Mouse (Mus musculus): ENCODE measurements around the gene Foxp4. TPM values are rescaled to one million over a fixed set of nuclear protein-coding genes. Genes with fewer than 3 reads are reported as not detected.
"Not testable (repeated sequence)": the region's sequence is repeated elsewhere in the genome, so short reads cannot be mapped to it uniquely, and the experiment has no call there.

Gene Foxp4
- polyA plus RNA-seq, 2 experiments, result 38.6 to 104 TPM

DNA sequence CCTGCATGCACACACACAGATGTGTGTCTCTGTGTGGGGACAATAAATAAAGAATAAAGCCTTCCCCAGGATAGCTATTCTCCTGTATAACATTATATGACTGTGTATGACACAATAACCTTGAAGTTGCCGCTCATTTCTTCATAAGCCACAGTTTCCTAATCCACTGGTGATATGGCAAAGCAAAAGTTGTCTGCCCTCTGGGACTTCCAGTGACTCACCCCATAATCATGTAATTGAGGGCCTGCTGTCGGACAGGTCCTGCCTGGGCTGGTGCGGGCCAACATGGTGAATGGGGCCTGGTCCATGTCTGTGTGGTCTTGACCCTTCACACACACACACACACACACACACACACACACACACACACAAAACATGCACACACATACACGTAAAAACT, 70.7 kb downstream of the Foxp4 start:
- no peak overlapping the region for H3K4me3 ChIP-seq (replicated peaks; ENCODE audit: low read length)
- no peaks in the 10 kb centered on the region for H3K27me3 ChIP-seq (ENCODE audit: control insufficient read depth, insufficient read depth, low read length)
- H3K4me2 ChIP-seq (replicated peaks; ENCODE audit: low read depth, low read length, severe bottlenecking), result no peak overlapping the region
- no peak overlapping the region for H3K9ac ChIP-seq (ENCODE audit: low read depth, low read length, severe bottlenecking)
- DNase-seq (ENCODE audit: low spot score), result no peak
- TF ChIP-seq POLR2A (IDR thresholded peaks at IDR 0.05; ENCODE audit: borderline replicate concordance, extremely low read depth, insufficient read depth, insufficient read length), result no peak
- H3K9me3 ChIP-seq (ENCODE audit: control insufficient read depth, low read length), result 0 out of 2 replicates have a peak, but pooled peaks cover 3% of the 10 kb centered on the region
- ATAC-seq (ENCODE audit: low FRiP score, low read depth), result no peak
- no peaks in the 10 kb centered on the region for H3K36me3 ChIP-seq (ENCODE audit: control insufficient read depth, insufficient read depth, low read length)
- peaks cover 6% of the 10 kb centered on the region for H3K4me1 ChIP-seq (ENCODE audit: control insufficient read depth, insufficient read depth, low read length)
- 85% methylated on average over 4 of the region's 4 CpGs for WGBS
- no peak overlapping the region for H3K27ac ChIP-seq (replicated peaks; ENCODE audit: low read depth, low read length)

DNA sequence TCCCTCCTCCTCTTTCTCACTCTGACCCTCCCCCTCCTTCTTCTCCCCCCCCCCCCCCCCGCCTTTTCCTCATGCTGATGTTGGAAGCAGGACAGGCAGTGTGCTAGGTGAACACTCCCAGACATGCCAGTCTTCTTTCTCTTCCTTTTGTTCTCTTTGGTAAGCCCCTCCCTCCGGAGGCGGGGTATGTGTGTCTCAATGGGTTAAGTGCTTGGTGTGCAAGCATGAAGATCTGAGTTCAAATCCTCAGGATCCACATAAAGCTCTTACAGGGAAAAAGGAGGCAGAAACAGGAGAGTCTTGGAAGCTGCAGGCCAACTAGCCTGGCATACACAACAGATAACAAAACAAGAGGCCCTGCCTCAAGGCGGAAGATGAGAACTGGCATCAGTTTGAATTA, 71.1 kb downstream of the Foxp4 start:
- no peak overlapping the region for H3K4me3 ChIP-seq (replicated peaks; ENCODE audit: low read length)
- no peaks in the 10 kb centered on the region for H3K36me3 ChIP-seq (ENCODE audit: control insufficient read depth, insufficient read depth, low read length)
- WGBS, result 96% methylated on average over 3 of the region's 4 CpGs
- H3K4me2 ChIP-seq (replicated peaks; ENCODE audit: low read depth, low read length, severe bottlenecking), result no peak overlapping the region
- no peaks in the 10 kb centered on the region for H3K27me3 ChIP-seq (ENCODE audit: control insufficient read depth, insufficient read depth, low read length)
- H3K27ac ChIP-seq (replicated peaks; ENCODE audit: low read depth, low read length), result no peak overlapping the region
- H3K9me3 ChIP-seq (ENCODE audit: control insufficient read depth, low read length), result 0 out of 2 replicates have a peak, but pooled peaks cover 3% of the 10 kb centered on the region
- TF ChIP-seq POLR2A (IDR thresholded peaks at IDR 0.05; ENCODE audit: borderline replicate concordance, extremely low read depth, insufficient read depth, insufficient read length), result no peak
- H3K4me1 ChIP-seq (ENCODE audit: control insufficient read depth, insufficient read depth, low read length), result peaks cover 6% of the 10 kb centered on the region
- H3K9ac ChIP-seq (ENCODE audit: low read depth, low read length, severe bottlenecking), result no peak overlapping the region
- ATAC-seq (ENCODE audit: low FRiP score, low read depth) (no peak), DNase-seq (ENCODE audit: low spot score) (no peak)

DNA sequence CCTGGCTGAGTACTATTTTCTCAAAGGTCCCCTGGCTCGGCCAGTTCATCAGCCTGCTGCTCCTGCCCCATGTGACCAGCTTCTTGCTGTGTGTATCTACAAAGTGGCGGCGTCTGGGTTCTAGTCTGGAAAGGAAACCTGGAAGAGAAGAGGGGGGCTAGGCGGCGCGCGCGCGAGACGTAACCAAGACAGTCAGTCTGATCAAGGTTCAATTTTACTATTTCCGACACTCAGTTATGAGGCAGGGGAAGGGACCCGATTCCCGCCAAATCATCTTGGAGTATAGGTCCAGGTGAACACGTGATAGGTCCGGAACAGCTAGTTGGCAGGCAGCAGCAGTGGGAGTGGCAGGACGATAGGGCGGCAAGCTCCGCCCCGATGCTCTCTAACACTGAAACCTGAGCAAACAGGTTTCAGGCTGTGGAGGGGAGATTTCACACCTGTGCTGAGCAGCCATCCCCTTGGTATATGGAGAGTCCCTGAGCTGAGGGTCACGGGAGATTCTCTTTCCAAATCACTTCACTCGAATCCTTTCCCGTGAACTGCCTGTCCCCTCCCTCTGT, 72.6 kb downstream of the Foxp4 start:
- not testable (repeated sequence) for DNase-seq (ENCODE audit: low spot score); H3K27ac ChIP-seq (replicated peaks; ENCODE audit: low read depth, low read length); H3K9me3 ChIP-seq (ENCODE audit: control insufficient read depth, low read length); H3K4me1 ChIP-seq (ENCODE audit: control insufficient read depth, insufficient read depth, low read length); H3K27me3 ChIP-seq (ENCODE audit: control insufficient read depth, insufficient read depth, low read length); H3K36me3 ChIP-seq (ENCODE audit: control insufficient read depth, insufficient read depth, low read length)
- Histone ChIP-seq H3K4me2 (replicated peaks; ENCODE audit: low read depth, low read length, severe bottlenecking) (peak overlapping the region; percentile 46), H3K9ac (ENCODE audit: low read depth, low read length, severe bottlenecking) (peak overlapping the region; percentile 31; the same call in 1 of the 2 replicates), H3K4me3 (replicated peaks; ENCODE audit: low read length) (peak overlapping the region; percentile 21)
- ATAC-seq (ENCODE audit: low FRiP score, low read depth), result peak; percentile 53
- 7% methylated on average over 20 of the region's 22 CpGs for WGBS

- ATAC-seq (ENCODE audit: low FRiP score, low read depth) (no peak), DNase-seq (ENCODE audit: low spot score) (no peak)
- WGBS, result 69% methylated on average over 7 of the region's 7 CpGs
- peaks cover 6% of the 10 kb centered on the region for H3K4me1 ChIP-seq (ENCODE audit: control insufficient read depth, insufficient read depth, low read length)
- no peak overlapping the region for H3K4me2 ChIP-seq (replicated peaks; ENCODE audit: low read depth, low read length, severe bottlenecking)
- no peak overlapping the region for H3K4me3 ChIP-seq (replicated peaks; ENCODE audit: low read length)
- H3K9me3 ChIP-seq (ENCODE audit: control insufficient read depth, low read length), result 0 out of 2 replicates have a peak, but pooled peaks cover 3% of the 10 kb centered on the region
- H3K27me3 ChIP-seq (ENCODE audit: control insufficient read depth, insufficient read depth, low read length), result no peaks in the 10 kb centered on the region
- no peaks in the 10 kb centered on the region for H3K36me3 ChIP-seq (ENCODE audit: control insufficient read depth, insufficient read depth, low read length)
- no peak overlapping the region for H3K27ac ChIP-seq (replicated peaks; ENCODE audit: low read depth, low read length)
- no peak for TF ChIP-seq POLR2A (IDR thresholded peaks at IDR 0.05; ENCODE audit: borderline replicate concordance, extremely low read depth, insufficient read depth, insufficient read length)
- H3K9ac ChIP-seq (ENCODE audit: low read depth, low read length, severe bottlenecking), result no peak overlapping the region
These were observed 73.7 kb downstream of the Foxp4 start for GRCm38 (mm10) chr17:47850639-47851314.

- WGBS, result 87% methylated on average over 3 of the region's 3 CpGs
- H3K4me3 ChIP-seq (replicated peaks; ENCODE audit: low read length), result no peak overlapping the region
- H3K9ac ChIP-seq (ENCODE audit: low read depth, low read length, severe bottlenecking), result no peak overlapping the region
- H3K4me1 ChIP-seq (ENCODE audit: control insufficient read depth, insufficient read depth, low read length), result peaks cover 6% of the 10 kb centered on the region
- no peak for ATAC-seq (ENCODE audit: low FRiP score, low read depth)
- no peaks in the 10 kb centered on the region for H3K36me3 ChIP-seq (ENCODE audit: control insufficient read depth, insufficient read depth, low read length)
- no peak for DNase-seq (ENCODE audit: low spot score)
- no peak overlapping the region for H3K27ac ChIP-seq (replicated peaks; ENCODE audit: low read depth, low read length)
- H3K27me3 ChIP-seq (ENCODE audit: control insufficient read depth, insufficient read depth, low read length), result no peaks in the 10 kb centered on the region
- H3K4me2 ChIP-seq (replicated peaks; ENCODE audit: low read depth, low read length, severe bottlenecking), result no peak overlapping the region
- H3K9me3 ChIP-seq (ENCODE audit: control insufficient read depth, low read length), result no peaks in the 10 kb centered on the region
- TF ChIP-seq POLR2A (IDR thresholded peaks at IDR 0.05; ENCODE audit: borderline replicate concordance, extremely low read depth, insufficient read depth, insufficient read length), result no peak
These were observed 74.4 kb downstream of the Foxp4 start for GRCm38 (mm10) chr17:47850035-47850434.
